Mouse (Mus musculus): Measurements from ENCODE around the gene Col19a1.

Col19a1 gene

DNA sequence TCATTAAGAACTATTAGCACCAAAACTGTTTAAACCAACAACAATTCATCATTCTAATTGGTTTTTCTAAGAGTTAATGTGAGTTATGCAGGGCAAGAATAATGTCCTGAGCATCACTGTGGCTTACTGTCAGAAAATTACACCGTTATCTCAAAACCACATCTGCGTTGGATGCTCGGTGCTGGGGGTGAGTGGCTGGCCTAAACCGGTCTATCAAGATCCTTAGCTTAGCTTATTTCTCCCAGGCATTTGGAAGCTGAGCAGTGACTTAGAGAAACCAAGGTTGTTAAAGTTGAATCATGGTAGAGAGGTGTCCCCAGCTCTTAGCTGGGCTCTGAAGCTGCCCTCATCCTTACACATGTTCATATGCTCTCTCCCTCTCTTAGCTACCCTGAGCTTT, 276.4 kb downstream of the Col19a1 start:
- DNase-seq (ENCODE audit: low spot score): no peak

GRCm38 (mm10) chr1:24310193-24310592, 277.1 kb downstream of the Col19a1 start:
- DNase-seq (ENCODE audit: low spot score): no peak

GRCm38 (mm10) chr1:24303077-24303476, 284.2 kb downstream of the Col19a1 start:
- DNase-seq (ENCODE audit: low spot score): no peak

DNA sequence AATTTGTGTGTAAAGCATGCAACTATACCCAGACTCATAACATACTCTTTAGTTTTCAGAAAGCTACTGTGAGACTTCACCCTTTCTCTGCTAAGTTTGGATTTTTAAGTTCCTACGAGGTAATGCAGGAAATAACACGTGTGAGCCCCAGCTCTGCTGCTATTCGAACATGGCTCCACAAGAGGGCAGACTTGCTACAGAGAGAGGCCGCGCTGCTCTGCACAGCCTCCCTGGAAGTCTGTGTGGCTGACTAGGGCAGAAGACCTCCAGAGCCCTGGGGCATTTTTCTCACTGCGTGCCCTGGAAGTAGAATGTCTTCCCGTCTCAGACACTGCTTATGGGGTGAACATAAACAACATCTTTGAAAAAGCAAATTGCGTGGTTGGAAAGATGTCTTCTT, 284.6 kb downstream of the Col19a1 start:
- peak; percentile 50 for DNase-seq (ENCODE audit: low spot score)

GRCm38 (mm10) chr1:24300700-24301099, 286.6 kb downstream of the Col19a1 start:
- no peak for DNase-seq (ENCODE audit: low spot score)

DNA sequence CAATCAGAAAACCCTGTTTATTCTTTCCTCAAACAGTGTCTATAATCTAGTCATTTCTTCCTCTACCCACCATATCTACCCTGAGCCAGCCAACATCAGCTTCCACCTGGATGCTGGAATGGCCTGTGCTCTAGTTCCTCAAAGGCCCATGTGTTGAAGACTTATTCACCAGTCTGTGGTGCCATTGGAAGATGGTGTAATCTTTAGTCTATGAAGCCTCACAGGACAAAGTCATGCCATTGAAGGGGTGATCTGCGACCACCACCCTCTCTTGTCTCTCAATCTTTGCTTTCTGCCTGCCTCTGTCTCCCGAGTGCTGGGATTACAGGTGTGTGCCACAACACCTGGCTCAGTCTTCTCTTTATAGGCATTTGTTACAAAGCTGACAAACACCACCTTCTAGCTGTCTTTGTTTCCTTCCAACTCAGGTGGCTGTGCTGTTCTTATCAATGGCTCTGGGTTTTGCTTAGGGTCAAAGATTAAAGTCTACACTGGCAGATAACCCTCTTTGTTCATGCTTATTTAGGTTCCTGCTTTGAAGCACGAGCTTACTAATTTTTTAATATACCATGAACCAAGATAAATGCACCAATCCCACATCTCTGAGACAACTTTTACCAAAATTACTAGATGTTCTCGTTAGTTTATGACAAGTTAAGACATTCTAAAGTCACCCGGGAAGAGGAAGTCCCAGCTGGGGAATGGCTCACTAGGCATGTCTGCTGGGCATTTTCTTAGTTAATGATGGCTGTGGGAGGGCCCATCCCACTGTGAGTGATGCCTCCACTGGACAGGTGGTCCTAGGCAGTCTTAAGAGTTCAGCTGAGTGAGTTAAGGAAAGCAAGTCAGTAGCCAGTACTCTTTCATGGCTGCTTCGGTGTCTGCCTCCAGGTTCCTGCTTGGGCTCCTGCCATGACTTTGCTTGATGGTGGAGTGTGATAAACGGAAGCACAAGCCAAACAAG, 292.0 kb downstream of the Col19a1 start:
- DNase-seq (ENCODE audit: low spot score): no peak

DNA sequence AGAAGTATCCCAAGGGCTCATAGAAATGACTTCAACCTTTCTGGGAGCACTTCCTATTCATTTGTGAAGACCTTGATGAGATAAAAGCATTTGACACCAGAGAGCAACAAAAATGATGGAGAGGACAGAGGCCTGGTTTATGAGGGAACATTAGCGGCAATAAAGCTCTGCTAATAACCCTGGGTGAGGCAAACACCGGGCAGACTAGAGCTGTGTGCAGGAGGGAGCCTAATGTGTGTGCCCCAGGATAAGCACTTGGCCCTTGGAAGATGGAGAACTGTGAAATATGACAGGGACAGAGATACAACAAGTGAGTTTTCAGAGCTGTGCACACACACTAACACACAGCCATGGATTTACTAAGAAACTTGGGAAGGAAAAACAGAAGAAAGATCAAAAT, 294.8 kb downstream of the Col19a1 start:
- no peak for DNase-seq (ENCODE audit: low spot score)

DNA sequence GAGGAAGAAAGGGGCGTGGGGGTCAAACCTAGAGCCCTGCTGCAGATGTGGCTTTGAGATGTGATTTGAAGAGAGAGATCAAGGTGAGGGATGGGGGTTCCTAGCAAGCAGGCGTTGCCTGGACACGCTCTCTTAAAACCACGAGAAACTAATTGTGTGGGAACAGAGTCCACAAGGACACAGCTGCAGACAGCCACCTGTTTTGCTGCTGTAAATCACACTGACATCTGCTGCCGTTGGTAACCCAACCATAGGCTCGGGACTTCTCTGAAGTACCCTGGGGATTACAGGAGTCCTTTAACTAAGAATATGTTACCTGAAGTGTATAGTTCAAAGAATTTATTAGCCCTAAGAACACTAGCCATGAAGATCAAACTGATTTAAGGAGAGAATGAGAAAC, 300.9 kb downstream of the Col19a1 start:
- no peak for DNase-seq (ENCODE audit: low spot score)

- DNase-seq (ENCODE audit: low spot score): no peak
These were observed 320.2 kb downstream of the Col19a1 start for GRCm38 (mm10) chr1:24267022-24267421.

GRCm38 (mm10) chr1:24261181-24261580, 326.1 kb downstream of the Col19a1 start:
- no peak for DNase-seq (ENCODE audit: low spot score)

DNA sequence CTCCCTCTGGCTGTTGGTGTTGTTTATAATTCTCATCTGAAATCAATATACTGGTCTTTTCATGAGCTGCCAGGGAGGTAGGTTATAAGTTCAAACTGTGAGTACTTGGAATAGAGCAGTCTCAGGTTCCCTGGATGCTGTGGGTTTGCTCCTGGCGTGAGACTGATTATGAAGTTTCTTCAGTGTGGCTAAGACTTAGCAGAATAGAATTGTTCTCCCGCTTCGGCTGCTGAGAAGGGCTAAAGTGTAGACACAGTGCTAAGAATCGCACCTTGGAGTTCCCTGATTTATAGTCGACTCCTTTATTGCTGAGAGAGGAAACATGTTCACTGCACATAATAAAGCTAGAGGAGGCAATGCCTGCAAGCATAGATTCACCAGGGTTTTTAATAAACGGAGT, 327.9 kb downstream of the Col19a1 start:
- no peak for DNase-seq (ENCODE audit: low spot score)

DNA sequence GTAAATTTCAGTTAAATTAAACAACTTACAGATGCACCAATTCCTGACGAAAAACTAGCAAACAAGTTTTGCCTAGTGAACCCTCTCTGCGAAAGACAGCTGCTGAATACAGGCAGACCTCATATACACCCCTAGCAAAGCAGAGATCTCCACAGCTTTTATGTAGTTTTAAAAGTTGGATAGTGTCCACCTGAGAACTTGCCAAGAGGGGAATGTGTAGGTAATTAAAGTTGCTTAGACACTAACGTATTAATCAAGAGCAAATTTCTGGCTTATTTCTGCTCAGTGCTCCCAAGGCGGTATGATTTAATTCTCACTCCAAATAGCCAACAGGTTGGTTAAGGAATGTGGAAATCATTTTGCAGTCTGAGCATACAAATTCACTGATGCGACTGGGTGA, 329.3 kb downstream of the Col19a1 start:
- no peak for DNase-seq (ENCODE audit: low spot score)

- DNase-seq (ENCODE audit: low spot score): peak; percentile 57
These were observed 338.1 kb downstream of the Col19a1 start for GRCm38 (mm10) chr1:24249105-24249664.

DNA sequence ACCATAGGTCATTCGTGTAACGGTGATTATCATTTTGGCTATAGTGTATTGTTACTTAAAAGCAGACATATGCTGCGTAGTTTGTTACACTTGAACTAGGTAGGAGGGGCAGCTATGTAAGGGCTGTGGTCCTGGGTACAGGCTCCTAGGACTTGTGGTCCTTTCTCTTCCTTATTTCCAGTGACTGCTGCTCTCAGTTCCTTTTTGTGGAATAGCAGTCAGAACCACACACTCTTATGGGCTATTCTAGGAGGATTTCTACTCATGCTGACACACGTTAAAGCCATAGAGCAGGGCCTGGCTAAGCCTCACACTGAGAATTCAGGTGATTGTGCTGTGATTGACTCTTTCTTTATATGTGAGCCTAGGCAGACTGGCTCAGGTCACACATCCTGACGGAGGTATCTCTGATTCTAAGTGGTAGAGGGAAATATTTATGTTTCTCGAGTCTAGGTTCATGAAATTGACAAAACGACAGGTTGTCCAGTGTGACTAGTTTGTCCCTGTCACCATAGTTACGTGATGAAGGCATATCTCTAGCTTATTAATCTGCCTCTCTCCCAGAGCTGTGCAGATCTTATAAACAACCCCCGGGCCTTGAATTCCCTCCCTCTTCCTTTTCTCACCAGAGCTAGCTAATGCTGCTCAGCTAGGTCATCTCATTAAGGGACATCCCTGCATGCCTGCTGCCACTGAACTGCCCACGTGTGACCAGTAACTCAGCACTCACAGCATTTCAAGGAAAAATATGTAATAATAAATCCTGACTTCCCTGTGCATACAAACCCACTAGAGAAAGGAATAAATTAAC, 338.8 kb downstream of the Col19a1 start:
- no peak for DNase-seq (ENCODE audit: low spot score)

- DNase-seq (ENCODE audit: low spot score): no peak
These were observed 341.4 kb downstream of the Col19a1 start for GRCm38 (mm10) chr1:24245700-24246375.

DNA sequence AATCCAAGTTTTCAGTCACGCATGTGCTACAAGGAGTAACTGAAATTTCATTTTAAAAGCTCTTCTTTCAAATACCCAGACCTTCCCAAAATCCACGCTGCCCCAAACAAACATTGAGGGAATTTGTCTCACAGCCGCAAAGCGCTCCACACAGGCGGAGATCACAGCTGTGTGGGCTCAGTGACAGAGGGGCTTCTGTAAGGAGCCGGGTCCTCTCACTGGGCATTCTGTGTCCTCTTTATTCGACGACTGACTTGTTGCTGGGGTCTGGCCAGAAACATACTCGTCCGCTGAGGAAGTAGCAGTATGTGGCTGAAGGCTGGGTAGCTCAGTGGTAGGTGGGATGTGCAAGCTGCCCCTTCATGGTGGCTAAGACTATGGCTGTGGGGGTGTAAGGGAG, 342.3 kb downstream of the Col19a1 start:
- DNase-seq (ENCODE audit: low spot score): no peak

- no peak for DNase-seq (ENCODE audit: low spot score)
These were observed 347.1 kb downstream of the Col19a1 start for GRCm38 (mm10) chr1:24240039-24240691.

GRCm38 (mm10) chr1:24236330-24236729, 350.9 kb downstream of the Col19a1 start:
- no peak for DNase-seq (ENCODE audit: low spot score)

- no peak for DNase-seq (ENCODE audit: low spot score)
These were observed 355.6 kb downstream of the Col19a1 start for GRCm38 (mm10) chr1:24231504-24232270.

GRCm38 (mm10) chr1:24230428-24230827, 356.8 kb downstream of the Col19a1 start:
- peak; percentile 25 for DNase-seq (ENCODE audit: low spot score)

- DNase-seq (ENCODE audit: low spot score): no peak
These were observed 357.7 kb downstream of the Col19a1 start for GRCm38 (mm10) chr1:24229552-24229951.
